ENCODE assay signal across 8 mouse cellular contexts in the genomic region with DNA sequence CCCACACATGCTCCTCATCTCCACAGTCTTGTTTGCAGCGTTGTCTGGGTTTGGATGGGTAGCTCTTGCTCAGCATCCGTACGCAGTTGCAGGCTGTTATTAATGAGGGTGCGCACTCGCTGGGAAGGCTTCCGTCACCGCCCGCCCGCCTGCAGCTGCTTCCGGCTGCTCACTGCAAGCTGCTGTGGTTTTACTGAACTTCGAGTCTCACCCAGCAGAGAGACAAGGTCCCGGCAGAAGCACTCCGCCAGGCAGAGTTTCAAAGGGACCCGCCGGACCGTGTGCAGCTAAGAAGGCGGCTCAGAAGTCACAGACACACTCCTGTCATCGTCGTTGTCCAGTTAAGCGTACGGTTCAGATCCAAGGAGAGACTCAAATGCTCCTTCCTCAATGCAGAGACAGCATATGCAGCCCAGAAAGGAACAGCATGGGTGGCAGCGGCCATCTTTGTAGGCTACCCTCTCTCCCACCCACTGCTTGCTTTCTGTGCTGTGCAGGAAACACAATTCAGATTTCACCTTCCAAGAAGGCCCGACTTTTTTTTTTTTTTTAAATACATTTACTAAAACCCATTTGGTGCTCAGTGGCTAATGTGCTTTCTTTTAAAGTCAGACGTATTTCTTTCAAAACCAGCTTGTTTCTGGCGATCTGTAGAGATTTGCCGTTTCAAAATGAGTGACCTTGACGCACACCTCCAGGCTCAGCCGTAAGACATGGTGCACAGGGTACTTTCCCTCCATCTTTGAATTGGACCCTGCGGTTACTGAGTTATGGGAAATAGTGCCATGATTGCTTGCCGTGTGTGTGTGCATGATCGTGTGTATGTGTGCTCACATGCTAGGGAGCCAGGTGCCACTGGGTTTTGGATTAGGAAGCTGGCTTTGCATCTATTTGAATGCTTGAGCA.
A peak's percentile ranks its signal among the peaks of the same experiment; 100 is the strongest.
DNase-seq lines count a peak whose midpoint lies in the region; ATAC-seq and TF ChIP-seq lines count a peak whose summit lies in the region.

No protein-coding gene starts in this region.

- 75% methylated on average over 31 of the region's 31 CpGs for WGBS in hindbrain, postnatal 0 days
- 85% methylated on average over 31 of the region's 31 CpGs for WGBS in hindbrain, embryonic 12.5 days
- 70% methylated on average over 31 of the region's 31 CpGs for WGBS in liver, embryonic 11.5 days
- 83% methylated on average over 31 of the region's 31 CpGs for WGBS in midbrain, embryonic 15.5 days

- no peak for TF ChIP-seq CTCF in hindbrain, postnatal 0 days (IDR thresholded peaks at IDR 0.05; ENCODE audit: low read depth)

- peak overlapping the region; percentile 71 for H3K27ac ChIP-seq in hindbrain, postnatal 0 days
- H3K27ac ChIP-seq in hindbrain, embryonic 12.5 days, result no peak overlapping the region
- no peak overlapping the region for H3K27ac ChIP-seq in liver, embryonic 11.5 days (ENCODE audit: low read depth, low read length)
- no peak overlapping the region for H3K27ac ChIP-seq in midbrain, embryonic 15.5 days

- H3K36me3 ChIP-seq in hindbrain, postnatal 0 days (ENCODE audit: insufficient read depth, low read length), result no peaks in the 10 kb centered on the region
- no peaks in the 10 kb centered on the region for H3K36me3 ChIP-seq in hindbrain, embryonic 12.5 days
- no peaks in the 10 kb centered on the region for H3K36me3 ChIP-seq in liver, embryonic 11.5 days (ENCODE audit: control insufficient read depth, insufficient read depth, low read length)
- no peaks in the 10 kb centered on the region for H3K36me3 ChIP-seq in midbrain, embryonic 15.5 days (replicated peaks)

- no peaks in the 10 kb centered on the region for H3K27me3 ChIP-seq in hindbrain, postnatal 0 days (ENCODE audit: insufficient read depth, low read length)
- H3K27me3 ChIP-seq in hindbrain, embryonic 12.5 days, result no peaks in the 10 kb centered on the region
- H3K27me3 ChIP-seq in liver, embryonic 11.5 days (replicated peaks; ENCODE audit: control insufficient read depth, insufficient read depth, low read length), result no peaks in the 10 kb centered on the region
- no peaks in the 10 kb centered on the region for H3K27me3 ChIP-seq in midbrain, embryonic 15.5 days (replicated peaks)

- H3K4me3 ChIP-seq in hindbrain, postnatal 0 days (ENCODE audit: low read length), result no peak overlapping the region
- no peak overlapping the region for H3K4me3 ChIP-seq in hindbrain, embryonic 12.5 days
- no peak overlapping the region for H3K4me3 ChIP-seq in liver, embryonic 11.5 days (ENCODE audit: low read depth, low read length)
- no peak overlapping the region for H3K4me3 ChIP-seq in midbrain, embryonic 15.5 days

- H3K4me2 ChIP-seq in hindbrain, postnatal 0 days (ENCODE audit: low read depth, low read length), result no peak overlapping the region
- H3K4me2 ChIP-seq in hindbrain, embryonic 12.5 days (replicated peaks), result no peak overlapping the region
- peak overlapping the region; percentile 16; the same call in 1 of the 2 replicates for H3K4me2 ChIP-seq in liver, embryonic 11.5 days
- no peak overlapping the region for H3K4me2 ChIP-seq in midbrain, embryonic 15.5 days

- peak; percentile 26 for DNase-seq in hindbrain, postnatal 0 days (ENCODE audit: low spot score)
- peak; percentile 71 for DNase-seq in ZHBTc4 (ENCODE audit: low read depth, low spot score)
- no peak for DNase-seq in liver, embryonic 11.5 days (ENCODE audit: low spot score)
- DNase-seq in spleen, postnatal 4 days (ENCODE audit: low spot score in 2 of 2), result peak; percentile 52 to 74
- DNase-seq in layer of hippocampus, adult 9-10 months (ENCODE audit: low spot score), result no peak
- no peak for DNase-seq in urinary bladder, postnatal 25 days (ENCODE audit: low spot score)

- H3K9ac ChIP-seq in hindbrain, postnatal 0 days (replicated peaks; ENCODE audit: low read length), result no peak overlapping the region
- H3K9ac ChIP-seq in hindbrain, embryonic 12.5 days, result no peak overlapping the region
- no peak overlapping the region for H3K9ac ChIP-seq in liver, embryonic 11.5 days (ENCODE audit: low read depth, low read length)
- H3K9ac ChIP-seq in midbrain, embryonic 15.5 days, result no peak overlapping the region

- H3K4me1 ChIP-seq in hindbrain, postnatal 0 days (ENCODE audit: insufficient read depth, low read length), result peaks cover 18% of the 10 kb centered on the region
- H3K4me1 ChIP-seq in hindbrain, embryonic 12.5 days, result peaks cover 17% of the 10 kb centered on the region
- peaks cover 8% of the 10 kb centered on the region; the same call in 1 of the 2 replicates for H3K4me1 ChIP-seq in liver, embryonic 11.5 days (replicated peaks; ENCODE audit: control insufficient read depth, insufficient read depth, low read length)
- H3K4me1 ChIP-seq in midbrain, embryonic 15.5 days, result peaks cover 19% of the 10 kb centered on the region

- peak; percentile 18; the same call in 1 of the 2 replicates for ATAC-seq in hindbrain, postnatal 0 days
- ATAC-seq in hindbrain, embryonic 12.5 days (ENCODE audit: low FRiP score), result no peak
- no peak for ATAC-seq in liver, embryonic 11.5 days (replicated peaks; ENCODE audit: low FRiP score)
- ATAC-seq in midbrain, embryonic 15.5 days (replicated peaks), result no peak

- H3K9me3 ChIP-seq in hindbrain, postnatal 0 days (ENCODE audit: low read length), result no peaks in the 10 kb centered on the region
- no peaks in the 10 kb centered on the region for H3K9me3 ChIP-seq in hindbrain, embryonic 12.5 days (replicated peaks)
- no peaks in the 10 kb centered on the region for H3K9me3 ChIP-seq in liver, embryonic 11.5 days (ENCODE audit: control insufficient read depth, low read length)
- H3K9me3 ChIP-seq in midbrain, embryonic 15.5 days, result no peaks in the 10 kb centered on the region

Comparison
In these comparisons a context has a peak if more than half of its experiments do, and no peak if none do; other contexts are left out.
1. DNase-seq: peak in hindbrain, postnatal 0 days (single experiment), ZHBTc4 (single experiment) and spleen, postnatal 4 days (2 of 2); none in liver, embryonic 11.5 days (single experiment), layer of hippocampus, adult 9-10 months (single experiment) and urinary bladder, postnatal 25 days (single experiment).